Mouse (Mus musculus) ES-E14 (cell line): ENCODE results near the gene Rai14. TPM values are rescaled to one million over a fixed set of nuclear protein-coding genes. Genes with fewer than 3 reads are reported as not detected.

Experiments
- DNase-seq: peaks from one replicate; pipeline ENCODE4 v3.0.0-alpha.2; 2013; ENCODE audit warnings: low read depth, low spot score
- H3K27ac ChIP-seq: 2 replicates; pipeline ENCODE4 v1.5.1; 2012; ENCODE audit warnings: low read depth, mild to moderate bottlenecking, low read length, moderate library complexity, mixed read lengths; ENCODE audit not compliant: poor library complexity, insufficient read depth, severe bottlenecking
- H3K36me3 ChIP-seq: 2 replicates; pipeline ENCODE4 v1.6.1; 2012; ENCODE audit warnings: mild to moderate bottlenecking, low read length, moderate library complexity, mixed read lengths; ENCODE audit not compliant: control insufficient read depth, poor library complexity, insufficient read depth, severe bottlenecking
- H3K4me1 ChIP-seq, 2 experiments: fragments of 150-350 bp in 1 of 2; sonication (generic) in 1 of 2; 2 replicates each; pipeline ENCODE4 v1.6.1; 2012; ENCODE audit warnings: low read length in 2 of 2, mild to moderate bottlenecking in 1 of 2, mixed read lengths in 1 of 2; ENCODE audit not compliant: control insufficient read depth in 2 of 2, insufficient read depth in 2 of 2, poor library complexity in 1 of 2
- H3K4me3 ChIP-seq, 2 experiments: fragments of 150-350 bp in 1 of 2; sonication (generic) in 1 of 2; 2 replicates each; pipeline ENCODE4 v1.5.1; 2012; ENCODE audit warnings: low read length in 2 of 2, low read depth in 1 of 2, mild to moderate bottlenecking in 1 of 2, mixed read lengths in 1 of 2; ENCODE audit not compliant: insufficient read depth in 1 of 2, poor library complexity in 1 of 2, severe bottlenecking in 1 of 2
- H3K9ac ChIP-seq: 2 replicates; pipeline ENCODE4 v1.6.1; 2012; ENCODE audit warnings: low read depth, mild to moderate bottlenecking, low read length, mixed read lengths; ENCODE audit not compliant: poor library complexity, insufficient read depth, severe bottlenecking
- H3K9me3 ChIP-seq: fragments of 150-350 bp; sonication (generic); 2 replicates; pipeline ENCODE4 v1.6.1; 2012; ENCODE audit warnings: low read depth, mild to moderate bottlenecking, low read length; ENCODE audit not compliant: control insufficient read depth, insufficient read depth
- CHD2 ChIP-seq: IDR thresholded peaks from 2 replicates; pipeline ENCODE4 v1.6.1; 2014; ENCODE audit warnings: mild to moderate bottlenecking, low read depth, low read length, inconsistent platforms
- HCFC1 ChIP-seq: IDR thresholded peaks from 2 replicates; pipeline ENCODE4 v1.6.1; 2012; ENCODE audit warnings: low read length, inconsistent platforms, borderline replicate concordance; ENCODE audit not compliant: insufficient read depth
- MAFK ChIP-seq: IDR thresholded peaks from 2 replicates; pipeline ENCODE4 v1.6.1; 2014; ENCODE audit warnings: mild to moderate bottlenecking, low read depth, low read length, inconsistent platforms; ENCODE audit not compliant: insufficient read depth
- ZC3H11A ChIP-seq: IDR thresholded peaks from 2 replicates; pipeline ENCODE4 v1.6.1; 2012; ENCODE audit warnings: low read depth, mild to moderate bottlenecking, inconsistent platforms, low read length, borderline replicate concordance
- ZNF384 ChIP-seq: IDR thresholded peaks from 2 replicates; pipeline ENCODE4 v1.6.1; 2012; ENCODE audit warnings: low read depth, low read length, inconsistent platforms
- in situ Hi-C, 2 experiments: fragments of 600-800 bp; cut with MboI; formaldehyde crosslinking; loops; one replicate each; pipeline ENCODE4 v1.15.1; 2025; ENCODE audit warnings: low sequenced_read_pairs in 2 of 2, inconsistent platforms in 1 of 2; ENCODE audit not compliant: unreplicated experiment in 2 of 2
- total RNA-seq: library from RNA; depleted of rRNA; stranded (reverse); fragments of 300-350 nt; gene quantifications from 2 replicates; pipeline ENCODE4 v1.2.3, GENCODE M21; 2012

Rai14 gene
- total RNA-seq, 1 experiment, result 35.0 TPM

GRCm38 (mm10) chr15:10652931-10653475 lies 61.4 kb downstream of the Rai14 start:
- Histone ChIP-seq H3K36me3 (no peaks in the 10 kb centered on the region; the same call in 1 of the 2 replicates), H3K9me3 (no peaks in the 10 kb centered on the region), H3K9ac (no peak overlapping the region), H3K27ac (no peak overlapping the region), H3K4me3 (no peak overlapping the region), H3K4me1 (peaks cover 3 to 5% of the 10 kb centered on the region in 2 experiments; a peak in 3 of 4 replicates)
- no peak for DNase-seq
- in situ Hi-C loops, result no loop called here
- TF ChIP-seq ZC3H11A (no peak), MAFK (no peak), CHD2 (no peak), HCFC1 (no peak), ZNF384 (no peak)

DNA sequence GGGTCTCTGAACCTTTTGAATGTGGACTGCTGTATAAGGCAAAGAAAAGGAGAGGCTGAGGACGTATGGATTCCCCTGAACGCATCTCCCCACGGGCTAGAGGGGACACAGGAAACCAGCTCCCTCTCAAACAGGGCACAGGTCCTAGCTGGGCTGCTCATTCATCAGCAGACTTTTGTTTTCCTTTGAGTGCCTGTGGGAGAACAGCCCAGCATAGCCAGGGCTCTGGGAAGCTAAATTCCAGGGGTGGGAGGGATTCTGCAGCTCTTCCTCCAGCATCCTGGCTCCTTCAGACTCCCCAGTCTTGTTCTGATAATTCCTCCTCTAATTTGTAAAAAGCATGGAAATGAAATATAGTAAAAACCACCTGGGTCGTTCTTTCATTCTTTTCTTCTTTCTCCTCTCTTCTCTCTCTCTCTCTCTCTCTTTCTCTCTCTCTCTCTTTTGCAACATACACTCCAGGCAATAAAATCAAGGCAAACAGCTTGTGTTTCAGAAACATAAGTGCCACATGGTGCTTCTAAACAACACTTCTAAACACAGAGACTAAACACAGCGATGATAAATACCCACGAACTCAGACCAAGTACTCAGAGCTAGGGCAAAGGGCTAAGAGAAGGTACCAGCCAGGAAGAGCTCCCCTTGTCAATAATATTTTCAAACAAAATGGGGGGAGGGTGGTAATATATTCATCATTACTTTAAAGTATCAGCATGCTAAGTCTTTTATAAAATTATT lies 65.9 kb downstream of the Rai14 start:
- Histone ChIP-seq H3K9ac (no peak overlapping the region), H3K9me3 (no peaks in the 10 kb centered on the region), H3K4me1 (peaks cover 3 to 6% of the 10 kb centered on the region in 2 experiments; a peak in 3 of 4 replicates), H3K27ac (no peak overlapping the region), H3K36me3 (peaks cover 4% of the 10 kb centered on the region; the same call in 1 of the 2 replicates), H3K4me3 (no peak overlapping the region)
- DNase-seq, result no peak
- TF ChIP-seq ZNF384, result no peak
- in situ Hi-C loops, result no loop called here

DNA sequence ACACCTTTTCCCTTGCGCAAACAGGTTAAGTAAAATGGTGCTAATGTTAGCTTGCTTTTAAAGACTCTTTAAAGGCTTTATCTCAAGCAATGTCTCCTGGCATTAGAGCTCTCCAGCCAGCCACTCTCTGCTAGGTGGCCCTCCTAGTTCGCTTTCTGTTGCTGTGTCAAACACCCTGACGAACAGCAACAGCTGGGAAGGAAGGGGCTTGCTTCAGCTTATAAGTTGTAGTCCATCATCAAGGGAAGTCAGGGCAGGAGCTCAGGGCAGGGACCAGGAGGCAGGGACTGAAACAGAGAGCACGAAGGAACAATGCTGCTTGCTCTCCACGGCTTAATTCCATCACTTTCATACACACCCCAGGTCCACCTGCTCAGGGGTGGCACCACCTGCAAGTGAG lies 68.1 kb downstream of the Rai14 start:
- H3K4me1 ChIP-seq, result peaks cover 3 to 6% of the 10 kb centered on the region in 2 experiments; a peak in 3 of 4 replicates
- H3K36me3 ChIP-seq, result peaks cover 6% of the 10 kb centered on the region; the same call in 1 of the 2 replicates
- no peak overlapping the region for H3K9ac ChIP-seq
- no peaks in the 10 kb centered on the region for H3K9me3 ChIP-seq
- no peak for TF ChIP-seq ZC3H11A
- TF ChIP-seq HCFC1, result no peak
- no peak for TF ChIP-seq MAFK
- no peak for TF ChIP-seq ZNF384
- no peak for TF ChIP-seq CHD2
- no peak overlapping the region for H3K4me3 ChIP-seq
- no peak overlapping the region for H3K27ac ChIP-seq
- in situ Hi-C loops, result no loop called here
- DNase-seq, result no peak

GRCm38 (mm10) chr15:10645101-10645500 lies 69.3 kb downstream of the Rai14 start:
- Histone ChIP-seq H3K4me3 (no peak overlapping the region), H3K9ac (no peak overlapping the region), H3K27ac (no peak overlapping the region), H3K36me3 (peaks cover 6% of the 10 kb centered on the region; the same call in 1 of the 2 replicates), H3K9me3 (no peaks in the 10 kb centered on the region), H3K4me1 (peaks cover 3 to 6% of the 10 kb centered on the region in 2 experiments; a peak in 3 of 4 replicates)
- TF ChIP-seq MAFK (no peak), ZC3H11A (no peak), HCFC1 (no peak), ZNF384 (no peak), CHD2 (no peak)
- in situ Hi-C loops, result no loop called here
- DNase-seq, result no peak

DNA sequence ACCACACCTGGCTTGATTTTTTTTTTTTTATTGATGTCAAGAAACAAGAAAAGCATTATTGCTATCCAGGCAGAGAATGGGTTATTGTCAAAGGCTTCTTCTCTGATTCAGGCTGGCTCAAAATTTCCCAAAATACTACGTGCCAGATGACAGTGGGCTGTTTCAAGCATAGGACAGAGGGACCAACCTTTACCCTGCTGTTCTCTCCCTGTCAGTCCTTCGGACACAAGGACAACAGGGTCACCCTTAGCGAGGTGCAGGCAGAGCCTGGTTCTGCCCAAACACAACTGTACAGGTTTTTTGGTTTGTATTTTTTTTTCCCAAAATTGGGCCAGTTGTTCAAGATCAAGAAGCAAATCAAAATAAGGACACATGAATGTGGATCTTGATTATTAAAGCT lies 70.6 kb downstream of the Rai14 start:
- Histone ChIP-seq H3K36me3 (peaks cover 6% of the 10 kb centered on the region; the same call in 1 of the 2 replicates), H3K4me3 (no peak overlapping the region), H3K9me3 (no peaks in the 10 kb centered on the region), H3K4me1 (peaks cover 3 to 4% of the 10 kb centered on the region in 2 experiments; a peak in 2 of 4 replicates), H3K9ac (no peak overlapping the region), H3K27ac (peak overlapping the region; percentile 51; the same call in 1 of the 2 replicates)
- DNase-seq, result no peak
- in situ Hi-C loops, result no loop called here
- TF ChIP-seq CHD2, result no peak
- no peak for TF ChIP-seq ZC3H11A
- TF ChIP-seq MAFK, result no peak
- no peak for TF ChIP-seq HCFC1
- TF ChIP-seq ZNF384, result no peak
